Mouse (Mus musculus) lung, embryonic 16.5 days (tissue): ENCODE measurements around the gene 5730596B20Rik. TPM values are rescaled to one million over a fixed set of nuclear protein-coding genes. Genes with fewer than 3 reads are reported as not detected.

ENCODE experiments used
- ATAC-seq: fragments of 200-750 bp; cut with Nextera tagmentation; 2 replicates; pipeline ENCODE4 v1.8.0; 2017; ENCODE audit warnings: low read depth, mild to moderate bottlenecking, moderate library complexity
- H3K27ac ChIP-seq: fragments of 300-500 bp; sonication (generic); 2 replicates; pipeline ENCODE4 v1.5.1; 2014; ENCODE audit warnings: mild to moderate bottlenecking, control low read depth, low read length
- H3K27me3 ChIP-seq: fragments of 300-500 bp; sonication (generic); 2 replicates; pipeline ENCODE4 v1.6.1; 2014; ENCODE audit warnings: low read depth, low read length, mixed read lengths; ENCODE audit not compliant: control insufficient read depth, insufficient read depth
- H3K36me3 ChIP-seq: fragments of 300-500 bp; sonication (generic); 2 replicates; pipeline ENCODE4 v1.6.1; 2014; ENCODE audit warnings: low read length; ENCODE audit not compliant: control insufficient read depth, insufficient read depth
- H3K4me1 ChIP-seq: fragments of 300-500 bp; sonication (generic); replicated peaks from 2 replicates; pipeline ENCODE4 v1.6.1; 2014; ENCODE audit warnings: low read length, mixed read lengths; ENCODE audit not compliant: control insufficient read depth, insufficient read depth
- H3K4me2 ChIP-seq: fragments of 300-500 bp; sonication (generic); 2 replicates; pipeline ENCODE4 v1.6.1; 2014; ENCODE audit warnings: low read depth, low read length, control low read depth
- H3K4me3 ChIP-seq: fragments of 300-500 bp; sonication (generic); 2 replicates; pipeline ENCODE4 v1.5.1; 2014; ENCODE audit warnings: mild to moderate bottlenecking, low read length, control low read depth
- H3K9ac ChIP-seq: fragments of 300-500 bp; sonication (generic); 2 replicates; pipeline ENCODE4 v1.6.1; 2014; ENCODE audit warnings: low read length, control low read depth
- H3K9me3 ChIP-seq: fragments of 300-500 bp; sonication (generic); 2 replicates; pipeline ENCODE4 v1.6.1; 2016; ENCODE audit warnings: low read length; ENCODE audit not compliant: control insufficient read depth
- WGBS: fragments of 180-500 bp; shearing (Covaris S2); extraction: QIAGEN DNeasy Blood & Tissue Kit; methylation state at CpG from one replicate; pipeline ENCODE4 v1.1.7; 2014; 5-methylcytosine and 5-hydroxymethylcytosine counted together
- polyA plus RNA-seq: library from polyadenylated mRNA; unstranded; fragments of >200 nt; fragmentation: Nextera tagmentation; extraction: Ambion mirVana; gene quantifications from 2 replicates; pipeline ENCODE4 v1.2.1, GENCODE M21; 2015

5730596B20Rik gene
- polyA plus RNA-seq, 1 experiment from 2014 or later: 2.5 TPM

GRCm38 (mm10) chr6:52217895-52218642 is 40.8 kb downstream of the 5730596B20Rik start:
- peaks cover 93% of the 10 kb centered on the region for H3K27me3 ChIP-seq
- H3K4me1 ChIP-seq: peaks cover 12% of the 10 kb centered on the region
- no peak overlapping the region for H3K27ac ChIP-seq
- peak overlapping the region; percentile 51 for H3K9ac ChIP-seq
- no peaks in the 10 kb centered on the region for H3K9me3 ChIP-seq
- no peaks in the 10 kb centered on the region for H3K36me3 ChIP-seq
- no peak; the same call in 1 of the 2 replicates for ATAC-seq
- H3K4me3 ChIP-seq: peak overlapping the region; percentile 54
- 11% methylated on average over 23 of the region's 23 CpGs for WGBS
- peak overlapping the region; percentile 62 for H3K4me2 ChIP-seq

- H3K36me3 ChIP-seq: no peaks in the 10 kb centered on the region
- peaks cover 93% of the 10 kb centered on the region for H3K27me3 ChIP-seq
- H3K4me1 ChIP-seq: peaks cover 12% of the 10 kb centered on the region
- H3K9me3 ChIP-seq: no peaks in the 10 kb centered on the region
- 25% methylated on average over 14 of the region's 14 CpGs for WGBS
- no peak overlapping the region for H3K9ac ChIP-seq
- H3K4me3 ChIP-seq: no peak overlapping the region
- no peak overlapping the region for H3K4me2 ChIP-seq
- no peak overlapping the region for H3K27ac ChIP-seq
- no peak for ATAC-seq
Measured at GRCm38 (mm10) chr6:52218643-52219215, 41.4 kb downstream of the 5730596B20Rik start.

GRCm38 (mm10) chr6:52219234-52219942 is 42.1 kb downstream of the 5730596B20Rik start:
- Histone ChIP-seq H3K36me3 (no peaks in the 10 kb centered on the region), H3K27me3 (peaks cover 93% of the 10 kb centered on the region), H3K9me3 (no peaks in the 10 kb centered on the region), H3K4me3 (no peak overlapping the region), H3K9ac (no peak overlapping the region), H3K4me1 (peaks cover 12% of the 10 kb centered on the region), H3K4me2 (no peak overlapping the region), H3K27ac (no peak overlapping the region)
- no peak for ATAC-seq
- 57% methylated on average over 9 of the region's 9 CpGs for WGBS

GRCm38 (mm10) chr6:52220003-52220864 is 42.9 kb downstream of the 5730596B20Rik start:
- peaks cover 12% of the 10 kb centered on the region for H3K4me1 ChIP-seq
- 50% methylated on average over 32 of the region's 32 CpGs for WGBS
- H3K4me3 ChIP-seq: no peak overlapping the region
- H3K27ac ChIP-seq: no peak overlapping the region
- H3K36me3 ChIP-seq: no peaks in the 10 kb centered on the region
- H3K9me3 ChIP-seq: no peaks in the 10 kb centered on the region
- no peak overlapping the region for H3K9ac ChIP-seq
- no peak overlapping the region for H3K4me2 ChIP-seq
- H3K27me3 ChIP-seq: peaks cover 93% of the 10 kb centered on the region
- ATAC-seq: no peak

GRCm38 (mm10) chr6:52220865-52221310 is 43.6 kb downstream of the 5730596B20Rik start:
- ATAC-seq: no peak
- peaks cover 14% of the 10 kb centered on the region for H3K4me1 ChIP-seq
- H3K4me2 ChIP-seq: peak overlapping the region; percentile 97
- peak overlapping the region; percentile 79 for H3K9ac ChIP-seq
- WGBS: 26% methylated on average over 12 of the region's 12 CpGs
- H3K36me3 ChIP-seq: no peaks in the 10 kb centered on the region
- H3K27ac ChIP-seq: no peak overlapping the region
- peaks cover 93% of the 10 kb centered on the region for H3K27me3 ChIP-seq
- H3K4me3 ChIP-seq: peak overlapping the region; percentile 69
- H3K9me3 ChIP-seq: no peaks in the 10 kb centered on the region

GRCm38 (mm10) chr6:52221337-52221992 is 44.2 kb downstream of the 5730596B20Rik start, which contains the start of gene Hoxa7:
Hoxa7 (minus strand) TSS chr6:52221854.
- peaks cover 17% of the 10 kb centered on the region for H3K4me1 ChIP-seq
- H3K27ac ChIP-seq: no peak within 1 kb of the TSS; the same call in 1 of the 2 replicates
- WGBS: 2% methylated on average over 46 of the region's 46 CpGs
- H3K4me3 ChIP-seq: peak within 1 kb of the TSS; percentile 69
- H3K36me3 ChIP-seq: no peaks in the 10 kb centered on the region
- peak within 1 kb of the TSS; percentile 79 for H3K9ac ChIP-seq
- H3K27me3 ChIP-seq: peaks cover 93% of the 10 kb centered on the region
- no peaks in the 10 kb centered on the region for H3K9me3 ChIP-seq
- peak within 1 kb of the TSS; percentile 97 for H3K4me2 ChIP-seq
- ATAC-seq: peak; percentile 59

GRCm38 (mm10) chr6:52221993-52222685 is 44.8 kb downstream of the 5730596B20Rik start:
- Histone ChIP-seq H3K4me3 (peak overlapping the region; percentile 69), H3K4me1 (peaks cover 12% of the 10 kb centered on the region), H3K27ac (no peak overlapping the region), H3K4me2 (peak overlapping the region; percentile 97), H3K9ac (peak overlapping the region; percentile 30; the same call in 1 of the 2 replicates), H3K36me3 (no peaks in the 10 kb centered on the region), H3K27me3 (peaks cover 93% of the 10 kb centered on the region), H3K9me3 (no peaks in the 10 kb centered on the region)
- no peak for ATAC-seq
- 22% methylated on average over 21 of the region's 21 CpGs for WGBS

- Histone ChIP-seq H3K27ac (no peak overlapping the region), H3K9ac (no peak overlapping the region), H3K27me3 (peaks cover 95% of the 10 kb centered on the region), H3K9me3 (no peaks in the 10 kb centered on the region), H3K4me3 (no peak overlapping the region), H3K4me1 (peaks cover 8% of the 10 kb centered on the region), H3K36me3 (no peaks in the 10 kb centered on the region), H3K4me2 (no peak overlapping the region)
- ATAC-seq: no peak
- 42% methylated on average over 13 of the region's 13 CpGs for WGBS
Measured at GRCm38 (mm10) chr6:52222729-52223128, 45.4 kb downstream of the 5730596B20Rik start.
